Comparison of ENCODE assay signal across 10 mouse cellular contexts in the genomic region with DNA sequence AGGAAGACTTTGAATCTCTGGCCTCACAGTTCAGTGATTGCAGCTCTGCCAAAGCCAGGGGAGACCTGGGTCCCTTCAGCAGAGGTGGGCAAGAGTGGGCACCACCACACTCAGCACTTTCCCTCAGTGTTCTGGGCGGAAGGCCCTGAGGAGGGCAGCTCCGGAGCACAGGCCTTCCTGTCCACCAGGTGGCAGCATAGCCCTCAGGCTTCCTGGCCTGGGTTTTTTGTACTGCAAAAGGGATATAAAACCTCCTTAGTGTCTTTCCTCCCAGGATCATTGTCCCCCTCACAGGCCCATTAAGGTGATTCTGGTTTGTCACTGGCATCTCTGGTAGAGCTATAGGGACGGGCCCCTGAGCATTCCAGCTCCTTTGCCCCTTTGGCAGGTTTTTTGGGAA. TPM values are rescaled to one million over a fixed set of nuclear protein-coding genes. Genes with fewer than 3 reads are reported as not detected.
A peak's percentile ranks its signal among the peaks of the same experiment; 100 is the strongest.
DNase-seq lines count a peak whose midpoint lies in the region; ATAC-seq and TF ChIP-seq lines count a peak whose summit lies in the region.
"Had no signal": no experiment of that assay in that cellular context is flagged by ENCODE, and none has a peak within 500 bp of the region (broad histone marks: within the 10 kb centered on the region; RNA-seq: fewer than 3 reads in every experiment).

No protein-coding gene starts in this region.

- no peaks in the 10 kb centered on the region for H3K9me3 ChIP-seq in intestine, embryonic 16.5 days (ENCODE audit: control insufficient read depth, low read length)
- no peaks in the 10 kb centered on the region for H3K9me3 ChIP-seq in liver, embryonic 16.5 days (replicated peaks; ENCODE audit: control insufficient read depth, low read length)
- H3K9me3 ChIP-seq in neural tube, embryonic 14.5 days (ENCODE audit: control insufficient read depth, low read length) = no peaks in the 10 kb centered on the region

- TF ChIP-seq POLR2A in testis, adult 2 months (IDR thresholded peaks at IDR 0.05; ENCODE audit: control insufficient read depth, low read depth, low read length) = no peak
- no peak for TF ChIP-seq POLR2A in brain, embryonic 14.5 days (IDR thresholded peaks at IDR 0.05; ENCODE audit: borderline replicate concordance, extremely low read depth, insufficient read depth, insufficient read length, poor library complexity, severe bottlenecking)

- H3K27ac ChIP-seq in testis, adult 2 months (ENCODE audit: control insufficient read depth, insufficient read depth, low read depth, low read length) = no peak overlapping the region
- H3K27ac ChIP-seq in intestine, embryonic 16.5 days (ENCODE audit: low read length) = no peak overlapping the region
- no peak overlapping the region for H3K27ac ChIP-seq in liver, embryonic 16.5 days (ENCODE audit: low read length)
- H3K27ac ChIP-seq in neural tube, embryonic 14.5 days (ENCODE audit: low read depth, low read length) = peak overlapping the region; percentile 87

- H3K27me3 ChIP-seq in testis, adult 2 months (ENCODE audit: control insufficient read depth, insufficient read depth, low read length) = no peaks in the 10 kb centered on the region
- no peaks in the 10 kb centered on the region for H3K27me3 ChIP-seq in intestine, embryonic 16.5 days (replicated peaks; ENCODE audit: control insufficient read depth, insufficient read depth, low read length)
- no peaks in the 10 kb centered on the region for H3K27me3 ChIP-seq in liver, embryonic 16.5 days (ENCODE audit: control insufficient read depth, insufficient read depth, low read depth, low read length)
- H3K27me3 ChIP-seq in neural tube, embryonic 14.5 days (ENCODE audit: control insufficient read depth, insufficient read depth, low read length) = no peaks in the 10 kb centered on the region

- 52% methylated on average over 3 of the region's 3 CpGs for WGBS in intestine, embryonic 16.5 days
- 57% methylated on average over 3 of the region's 3 CpGs for WGBS in liver, embryonic 16.5 days (ENCODE audit: insufficient replicate concordance)
- WGBS in neural tube, embryonic 14.5 days = 47% methylated on average over 3 of the region's 3 CpGs

- H3K4me3 ChIP-seq in testis, adult 2 months (ENCODE audit: control insufficient read depth, low read depth, low read length) = peak overlapping the region; percentile 69
- no peak overlapping the region for H3K4me3 ChIP-seq in intestine, embryonic 16.5 days (ENCODE audit: low read length)
- H3K4me3 ChIP-seq in liver, embryonic 16.5 days (ENCODE audit: low read depth, low read length) = no peak overlapping the region
- no peak overlapping the region for H3K4me3 ChIP-seq in neural tube, embryonic 14.5 days (ENCODE audit: low read depth, low read length)
- H3K4me3 ChIP-seq: erythroblast, embryonic 14.5 days; myocyte had no signal

- H3K4me2 ChIP-seq in intestine, embryonic 16.5 days (ENCODE audit: low read depth, low read length) = no peak overlapping the region
- no peak overlapping the region for H3K4me2 ChIP-seq in liver, embryonic 16.5 days (ENCODE audit: low read depth, low read length)
- H3K4me2 ChIP-seq in neural tube, embryonic 14.5 days (ENCODE audit: low read depth, low read length) = no peak overlapping the region

- peaks cover 2% of the 10 kb centered on the region; the same call in 1 of the 2 replicates for H3K36me3 ChIP-seq in testis, adult 2 months (ENCODE audit: control insufficient read depth, insufficient read depth, low read length)
- H3K36me3 ChIP-seq in intestine, embryonic 16.5 days (ENCODE audit: control insufficient read depth, insufficient read depth, low read length) = peaks cover 17% of the 10 kb centered on the region
- H3K36me3 ChIP-seq in liver, embryonic 16.5 days (ENCODE audit: control insufficient read depth, insufficient read depth) = peaks cover 25% of the 10 kb centered on the region
- H3K36me3 ChIP-seq in neural tube, embryonic 14.5 days (ENCODE audit: control insufficient read depth, insufficient read depth, low read length) = peaks cover 11% of the 10 kb centered on the region; the same call in 1 of the 2 replicates

- TF ChIP-seq CTCF in testis, adult 2 months (IDR thresholded peaks at IDR 0.05; ENCODE audit: control insufficient read depth, insufficient read depth, insufficient replicate concordance, low read depth, low read length) = peak; percentile 64; the same call in 1 of the 2 replicates
- peak; percentile 94 for TF ChIP-seq CTCF in brain, embryonic 14.5 days (IDR thresholded peaks at IDR 0.05; ENCODE audit: borderline replicate concordance, extremely low read depth, insufficient read depth, insufficient read length)

- ATAC-seq in frontal cortex, adult (ENCODE audit: low TSS enrichment) = peak; percentile 21
- peak; percentile 58 for ATAC-seq in intestine, embryonic 16.5 days
- peak; percentile 28; the same call in 1 of the 2 replicates for ATAC-seq in liver, embryonic 16.5 days (ENCODE audit: low read depth)
- ATAC-seq in neural tube, embryonic 14.5 days (ENCODE audit: low read depth) = peak; percentile 19; the same call in 1 of the 2 replicates

- H3K4me1 ChIP-seq in testis, adult 2 months (ENCODE audit: control insufficient read depth, insufficient read depth, low read length) = peaks cover 3% of the 10 kb centered on the region
- H3K4me1 ChIP-seq in intestine, embryonic 16.5 days (ENCODE audit: control insufficient read depth, insufficient read depth, low read length) = no peaks in the 10 kb centered on the region; the same call in 1 of the 2 replicates
- peaks cover 5% of the 10 kb centered on the region for H3K4me1 ChIP-seq in liver, embryonic 16.5 days (ENCODE audit: control insufficient read depth, low read depth, low read length)
- H3K4me1 ChIP-seq in neural tube, embryonic 14.5 days (ENCODE audit: control insufficient read depth, insufficient read depth, low read length) = peaks cover 40% of the 10 kb centered on the region

- DNase-seq in testis, postnatal 14 days (ENCODE audit: low spot score) = no peak
- DNase-seq in brain, embryonic 14.5 days (ENCODE audit: low read depth) = peak; percentile 80
- DNase-seq in thymus, postnatal 10 days (ENCODE audit: low spot score in 2 of 2) = peak; percentile 50 to 80

- no peak overlapping the region for H3K9ac ChIP-seq in intestine, embryonic 16.5 days (ENCODE audit: low read depth, low read length)
- H3K9ac ChIP-seq in liver, embryonic 16.5 days (ENCODE audit: low read depth, low read length) = no peak overlapping the region
- 0 out of 2 replicates have a peak overlapping the region, but pooled peaks have one; percentile 21 for H3K9ac ChIP-seq in neural tube, embryonic 14.5 days (replicated peaks; ENCODE audit: low read depth, low read length)

RNA-seq across cellular contexts. Expression of a gene that starts 10.4 kb away (rescaled TPM):
- polyA plus RNA-seq in testis, adult 2 months (2012; rRNA removed) = 17.7 and 17.8 TPM in 2 replicates
- 34.4 and 41.6 TPM in 2 replicates for polyA plus RNA-seq in brain, embryonic 14.5 days (2012; rRNA removed)
- polyA plus RNA-seq in intestine, embryonic 16.5 days (2015; fragmentation: Nextera tagmentation; extraction: Ambion mirVana) = 42.0 and 45.4 TPM in 2 replicates
- 19.4 and 19.7 TPM in 2 replicates for polyA plus RNA-seq in liver, embryonic 16.5 days (2015; fragmentation: Nextera tagmentation; extraction: Ambion mirVana)
- polyA plus RNA-seq in neural tube, embryonic 14.5 days (2014; fragmentation: Nextera tagmentation; extraction: Ambion mirVana) = 61.1 and 68.8 TPM in 2 replicates

RNA-seq across cellular contexts. Expression of a gene that starts 17.8 kb away (rescaled TPM):
- 35.7 and 40.5 TPM in 2 replicates for polyA plus RNA-seq in testis, adult 2 months (2012; rRNA removed)
- polyA plus RNA-seq in brain, embryonic 14.5 days (2012; rRNA removed) = 34.7 and 40.0 TPM in 2 replicates
- 16.5 and 17.3 TPM in 2 replicates for polyA plus RNA-seq in intestine, embryonic 16.5 days (2015; fragmentation: Nextera tagmentation; extraction: Ambion mirVana)
- 4.8 and 5.9 TPM in 2 replicates for polyA plus RNA-seq in liver, embryonic 16.5 days (2015; fragmentation: Nextera tagmentation; extraction: Ambion mirVana)
- 9.6 and 10.6 TPM in 2 replicates for polyA plus RNA-seq in neural tube, embryonic 14.5 days (2014; fragmentation: Nextera tagmentation; extraction: Ambion mirVana)

RNA-seq across cellular contexts. Expression of a gene that starts 19.6 kb away (rescaled TPM):
- 175 and 241 TPM in 2 replicates for polyA plus RNA-seq in testis, adult 2 months (2012; rRNA removed)
- 360 and 463 TPM in 2 replicates for polyA plus RNA-seq in brain, embryonic 14.5 days (2012; rRNA removed)
- 356 and 361 TPM in 2 replicates for polyA plus RNA-seq in intestine, embryonic 16.5 days (2015; fragmentation: Nextera tagmentation; extraction: Ambion mirVana)
- 207 and 235 TPM in 2 replicates for polyA plus RNA-seq in liver, embryonic 16.5 days (2015; fragmentation: Nextera tagmentation; extraction: Ambion mirVana)
- polyA plus RNA-seq in neural tube, embryonic 14.5 days (2014; fragmentation: Nextera tagmentation; extraction: Ambion mirVana) = 464 and 488 TPM in 2 replicates
